Mouse (Mus musculus) forebrain, embryonic 14.5 days (tissue): ENCODE measurements around the gene 4930512M02Rik. TPM values are rescaled to one million over a fixed set of nuclear protein-coding genes. Genes with fewer than 3 reads are reported as not detected.
"Not testable (repeated sequence)": the region's sequence is repeated elsewhere in the genome, so short reads cannot be mapped to it uniquely, and the experiment has no call there.

Experiments used
- ATAC-seq: fragments of 200-750 bp; cut with Nextera tagmentation; 2 replicates; pipeline ENCODE4 v1.8.0; 2017; ENCODE audit warnings: mild to moderate bottlenecking, moderate library complexity
- DNase-seq: peaks from one replicate; pipeline ENCODE4 v3.0.0-alpha.2; 2015; ENCODE audit warnings: low spot score
- H3K27ac ChIP-seq: fragments of 300-500 bp; sonication (generic); 2 replicates; pipeline ENCODE4 v1.5.1; 2014; ENCODE audit warnings: low read depth, mild to moderate bottlenecking, control low read depth, low read length, moderate library complexity
- H3K27me3 ChIP-seq: fragments of 300-500 bp; sonication (generic); replicated peaks from 2 replicates; pipeline ENCODE4 v1.6.1; 2014; ENCODE audit warnings: low read length, control low read depth, mixed read lengths; ENCODE audit not compliant: control insufficient read depth, insufficient read depth
- H3K36me3 ChIP-seq: fragments of 300-500 bp; sonication (generic); 2 replicates; pipeline ENCODE4 v1.6.1; 2014; ENCODE audit warnings: low read length, control low read depth; ENCODE audit not compliant: control insufficient read depth, insufficient read depth
- H3K4me1 ChIP-seq: fragments of 300-500 bp; sonication (generic); 2 replicates; pipeline ENCODE4 v1.6.1; 2014; ENCODE audit warnings: antibody characterized with exemption, low read length, control low read depth; ENCODE audit not compliant: control insufficient read depth, insufficient read depth
- H3K4me2 ChIP-seq: fragments of 300-500 bp; sonication (generic); 2 replicates; pipeline ENCODE4 v1.6.1; 2014; ENCODE audit warnings: mild to moderate bottlenecking, control low read depth, low read length
- H3K4me3 ChIP-seq: fragments of 300-500 bp; sonication (generic); 2 replicates; pipeline ENCODE4 v1.5.1; 2014; ENCODE audit warnings: low read depth, low read length, control low read depth
- H3K9ac ChIP-seq: fragments of 300-500 bp; sonication (generic); 2 replicates; pipeline ENCODE4 v1.6.1; 2014; ENCODE audit warnings: mild to moderate bottlenecking, low read length, control low read depth, moderate library complexity
- H3K9me3 ChIP-seq: fragments of 300-500 bp; sonication (generic); replicated peaks from 2 replicates; pipeline ENCODE4 v1.6.1; 2016; ENCODE audit warnings: low read length, control low read depth, mixed read lengths; ENCODE audit not compliant: control insufficient read depth
- WGBS: fragments of 180-500 bp; shearing (Covaris S2); extraction: QIAGEN DNeasy Blood & Tissue Kit; methylation state at CpG from one replicate; pipeline ENCODE4 v1.1.7; 2014; 5-methylcytosine and 5-hydroxymethylcytosine counted together
- polyA plus RNA-seq: library from polyadenylated mRNA; unstranded; fragments of >200 nt; fragmentation: Nextera tagmentation; extraction: Ambion mirVana; gene quantifications from 2 replicates; pipeline ENCODE4 v1.2.1, GENCODE M21; 2014

4930512M02Rik gene
- polyA plus RNA-seq: not detected in 2 replicates

GRCm38 (mm10) chr11:11627735-11628134 lies at the start of gene 4930512M02Rik:
TSS of gene 4930512M02Rik (minus strand) at chr11:11627835.
- H3K9me3 ChIP-seq, H3K27ac ChIP-seq, H3K9ac ChIP-seq, H3K4me1 ChIP-seq, DNase-seq, H3K27me3 ChIP-seq, H3K4me3 ChIP-seq, H3K4me2 ChIP-seq, ATAC-seq, H3K36me3 ChIP-seq: not testable (repeated sequence)
- WGBS: 85% methylated on average over 2 of the region's 4 CpGs

- Histone ChIP-seq H3K4me2 (no peak overlapping the region), H3K36me3 (no peaks in the 10 kb centered on the region), H3K27me3 (no peaks in the 10 kb centered on the region), H3K27ac (no peak overlapping the region), H3K9ac (no peak overlapping the region), H3K4me1 (no peaks in the 10 kb centered on the region), H3K4me3 (no peak overlapping the region), H3K9me3 (no peaks in the 10 kb centered on the region)
- no peak for DNase-seq
- ATAC-seq: no peak
- WGBS: 87% methylated on average over 7 of the region's 7 CpGs
These were observed 49.5 kb upstream of the 4930512M02Rik start for GRCm38 (mm10) chr11:11677165-11677564.

- no peaks in the 10 kb centered on the region for H3K36me3 ChIP-seq
- 87% methylated on average over 9 of the region's 9 CpGs for WGBS
- H3K27me3 ChIP-seq: no peaks in the 10 kb centered on the region
- H3K4me3 ChIP-seq: no peak overlapping the region
- no peaks in the 10 kb centered on the region for H3K9me3 ChIP-seq
- no peak overlapping the region for H3K9ac ChIP-seq
- no peak for ATAC-seq
- no peak overlapping the region for H3K4me2 ChIP-seq
- no peak overlapping the region for H3K27ac ChIP-seq
- no peak for DNase-seq
- H3K4me1 ChIP-seq: no peaks in the 10 kb centered on the region
These were observed 48.6 kb upstream of the 4930512M02Rik start for GRCm38 (mm10) chr11:11676068-11676741.

GRCm38 (mm10) chr11:11675063-11675462 lies 47.4 kb upstream of the 4930512M02Rik start:
- DNase-seq (no peak), ATAC-seq (no peak)
- no peaks in the 10 kb centered on the region for H3K36me3 ChIP-seq
- no peaks in the 10 kb centered on the region for H3K27me3 ChIP-seq
- H3K9me3 ChIP-seq: no peaks in the 10 kb centered on the region
- no peaks in the 10 kb centered on the region for H3K4me1 ChIP-seq
- no peak overlapping the region for H3K27ac ChIP-seq
- no peak overlapping the region for H3K9ac ChIP-seq
- no peak overlapping the region for H3K4me3 ChIP-seq
- H3K4me2 ChIP-seq: no peak overlapping the region

GRCm38 (mm10) chr11:11672974-11673373 lies 45.3 kb upstream of the 4930512M02Rik start:
- no peaks in the 10 kb centered on the region for H3K4me1 ChIP-seq
- 71% methylated on average over 4 of the region's 4 CpGs for WGBS
- ATAC-seq: no peak

GRCm38 (mm10) chr11:11667922-11668290 lies 40.3 kb upstream of the 4930512M02Rik start:
- H3K4me3 ChIP-seq: no peak overlapping the region
- DNase-seq (no peak), ATAC-seq (no peak)
- no peak overlapping the region for H3K4me2 ChIP-seq
- H3K4me1 ChIP-seq: no peaks in the 10 kb centered on the region
- H3K27ac ChIP-seq: no peak overlapping the region
- H3K9ac ChIP-seq: no peak overlapping the region
- no peaks in the 10 kb centered on the region for H3K27me3 ChIP-seq
- WGBS: 95% methylated on average over 3 of the region's 3 CpGs
- H3K36me3 ChIP-seq: no peaks in the 10 kb centered on the region
- no peaks in the 10 kb centered on the region for H3K9me3 ChIP-seq

More at GRCm38 (mm10) chr11:11672974-11673373, 45.3 kb upstream of the 4930512M02Rik start:
- H3K27me3 ChIP-seq: no peaks in the 10 kb centered on the region
- H3K36me3 ChIP-seq: no peaks in the 10 kb centered on the region
- no peak for DNase-seq
- H3K27ac ChIP-seq: no peak overlapping the region
- H3K9me3 ChIP-seq: no peaks in the 10 kb centered on the region
- no peak overlapping the region for H3K4me2 ChIP-seq
- H3K9ac ChIP-seq: no peak overlapping the region
- no peak overlapping the region for H3K4me3 ChIP-seq

- ATAC-seq (no peak), DNase-seq (no peak)
- no peak overlapping the region for H3K9ac ChIP-seq
- no peak overlapping the region for H3K4me3 ChIP-seq
- WGBS: 82% methylated on average over 4 of the region's 4 CpGs
- no peaks in the 10 kb centered on the region for H3K9me3 ChIP-seq
- no peaks in the 10 kb centered on the region for H3K36me3 ChIP-seq
- no peaks in the 10 kb centered on the region for H3K4me1 ChIP-seq
- no peak overlapping the region for H3K27ac ChIP-seq
- no peak overlapping the region for H3K4me2 ChIP-seq
- H3K27me3 ChIP-seq: no peaks in the 10 kb centered on the region
These were observed 39.8 kb upstream of the 4930512M02Rik start for GRCm38 (mm10) chr11:11667254-11667921.

GRCm38 (mm10) chr11:11660651-11661050 lies 33.0 kb upstream of the 4930512M02Rik start:
- ATAC-seq (no peak), DNase-seq (no peak)
- H3K9ac ChIP-seq: no peak overlapping the region
- no peaks in the 10 kb centered on the region for H3K9me3 ChIP-seq
- no peak overlapping the region for H3K27ac ChIP-seq
- H3K4me2 ChIP-seq: no peak overlapping the region
- H3K4me3 ChIP-seq: no peak overlapping the region
- no peaks in the 10 kb centered on the region for H3K36me3 ChIP-seq
- no peaks in the 10 kb centered on the region for H3K4me1 ChIP-seq
- H3K27me3 ChIP-seq: no peaks in the 10 kb centered on the region
- WGBS: 89% methylated on average over 4 of the region's 4 CpGs

GRCm38 (mm10) chr11:11658834-11659233 lies 31.2 kb upstream of the 4930512M02Rik start:
- Histone ChIP-seq H3K4me1 (no peaks in the 10 kb centered on the region), H3K27me3 (no peaks in the 10 kb centered on the region), H3K4me3 (no peak overlapping the region), H3K4me2 (no peak overlapping the region), H3K9ac (no peak overlapping the region), H3K36me3 (no peaks in the 10 kb centered on the region), H3K27ac (no peak overlapping the region), H3K9me3 (no peaks in the 10 kb centered on the region)
- WGBS: 81% methylated on average over 4 of the region's 4 CpGs
- DNase-seq: no peak
- ATAC-seq: no peak
